Mouse (Mus musculus) spleen, embryonic (tissue): Measurements from ENCODE around the gene Rassf6.

ENCODE experiments used
- CTCF ChIA-PET: fragments of 350-600 bp; sonication (Branson Sonifier 250); formaldehyde crosslinking; loops from one replicate; lab custom pipeline; 2022; lab: Charles Lee

The Rassf6 gene

DNA sequence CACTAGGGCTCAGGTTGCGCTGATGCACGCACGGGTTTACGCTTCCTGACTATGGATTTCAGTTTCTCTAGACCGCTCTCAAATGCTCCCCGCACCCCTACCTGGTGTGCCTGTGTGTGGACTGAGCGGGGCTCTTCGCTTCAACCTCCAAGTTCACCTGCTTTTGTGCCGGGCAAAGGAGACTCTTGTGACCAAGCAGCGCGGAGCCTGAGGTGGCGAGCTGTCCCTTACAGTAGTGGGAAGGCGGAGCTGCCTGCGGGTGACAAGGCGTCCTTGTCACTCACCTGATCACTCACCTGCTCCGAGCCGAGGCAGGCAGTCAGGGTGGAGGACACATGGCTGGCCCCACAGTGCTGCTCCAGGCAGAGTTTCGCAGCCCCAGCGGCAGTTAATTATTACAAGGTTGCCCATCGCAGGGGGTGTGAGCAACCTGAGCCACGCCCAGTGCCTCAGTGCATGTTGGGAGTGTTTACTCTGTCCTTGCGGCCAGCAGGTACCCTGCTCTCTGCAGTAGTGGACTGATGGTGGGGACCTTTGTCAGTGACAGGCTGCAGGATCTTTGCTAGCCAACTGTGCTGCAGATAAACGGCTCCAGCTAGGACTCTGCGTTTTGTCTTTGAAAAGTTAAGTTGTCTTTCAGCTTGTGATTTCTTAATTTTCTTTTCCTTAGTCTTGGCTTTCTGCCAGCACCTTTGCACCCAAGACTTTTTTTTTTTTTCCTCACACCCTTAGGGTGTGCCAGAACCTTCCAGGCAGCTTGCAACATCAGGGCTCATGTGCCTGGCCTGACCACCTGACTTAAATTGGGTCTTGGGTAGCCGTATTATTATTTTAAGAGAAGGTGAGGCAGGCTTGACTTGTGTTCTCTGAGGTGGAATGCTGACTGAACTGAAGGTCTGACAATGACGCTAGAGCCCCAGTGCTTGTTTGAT is at the start of gene Rassf6:
TSS of gene Rassf6 (minus strand) at position 372 of the 932 bp plus-strand sequence.
- CTCF ChIA-PET, result interaction anchor here (0.6 to 1.4 kb wide), 2 partner anchors 32 to 39 kb away, joined by 3 to 4 read pairs; no protein-coding TSS in a partner anchor

DNA sequence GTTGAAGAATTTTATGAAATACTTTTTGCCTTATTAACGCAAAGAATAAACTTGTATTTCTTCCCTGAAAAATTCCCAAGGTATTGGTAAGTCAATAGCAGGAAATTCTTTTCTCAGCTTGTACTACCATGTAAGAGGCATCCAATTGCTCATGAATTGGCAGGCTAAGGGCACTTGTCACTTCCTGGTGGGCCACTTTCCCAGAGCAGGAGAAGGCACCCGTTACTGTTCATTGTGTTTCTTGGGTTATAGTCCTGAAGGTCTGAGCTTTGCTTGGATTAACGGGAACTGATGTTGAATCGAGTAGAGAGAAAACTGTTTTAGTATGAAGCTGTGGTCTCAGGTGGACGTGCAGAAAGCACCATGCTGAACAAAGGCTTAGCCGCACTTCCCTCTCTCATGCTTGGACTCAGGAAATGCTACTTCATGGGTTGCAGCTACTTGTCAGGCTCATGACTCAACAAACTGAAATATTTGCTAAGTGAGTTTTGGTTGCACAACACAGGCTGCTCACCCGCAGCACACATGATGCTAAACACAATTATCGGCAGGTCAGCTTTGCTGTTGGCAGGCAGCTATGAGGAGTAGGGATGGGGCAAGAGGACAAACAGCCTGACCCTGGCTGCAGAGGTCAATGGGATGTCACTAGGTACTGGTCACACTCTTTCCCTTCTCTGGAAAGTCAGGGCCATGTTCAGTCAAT is 49.1 kb upstream of the Rassf6 start:
- CTCF ChIA-PET, result no interaction called here

DNA sequence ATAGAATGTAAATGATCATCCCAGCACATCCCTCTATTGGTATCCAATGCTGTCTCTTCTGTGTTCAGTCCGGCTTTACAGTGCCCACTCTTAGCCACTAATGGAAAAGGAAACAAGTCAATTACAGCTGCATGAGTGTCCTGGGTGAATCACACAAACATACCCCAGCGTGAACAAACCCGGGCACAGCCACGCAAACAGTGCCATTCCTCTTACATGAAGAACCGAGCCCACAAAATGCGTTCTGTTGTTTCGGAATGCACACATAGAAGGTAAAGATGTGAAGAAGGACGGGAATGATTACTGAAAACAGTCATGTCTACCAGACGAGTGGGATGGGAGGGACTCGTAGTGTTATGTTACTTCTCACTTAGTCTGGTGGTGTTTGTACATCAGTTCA is 47.5 kb upstream of the Rassf6 start:
- CTCF ChIA-PET, result no interaction called here

DNA sequence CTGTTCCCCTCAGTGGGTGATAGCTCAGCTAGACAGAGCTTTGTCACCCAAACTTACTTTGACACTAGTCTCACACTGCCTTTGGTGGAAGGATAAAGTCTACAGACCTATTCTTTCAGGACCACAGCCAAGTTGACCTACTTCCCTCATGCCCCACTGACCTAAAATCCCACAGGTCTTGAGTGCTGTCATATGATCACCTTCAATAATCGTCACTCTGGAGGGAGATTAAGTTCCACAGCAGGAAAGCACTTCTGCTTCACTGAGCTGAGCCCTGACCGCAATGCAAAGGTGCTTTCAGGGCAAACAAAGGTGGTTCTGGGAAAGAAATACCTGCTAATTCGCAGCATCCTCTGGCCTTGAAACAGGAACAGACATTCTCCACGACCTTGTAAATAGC is 44.5 kb upstream of the Rassf6 start:
- CTCF ChIA-PET, result interaction anchor here (0.6 kb wide), 1 partner anchor 218 kb away, joined by 5 read pairs; no protein-coding TSS in a partner anchor

DNA sequence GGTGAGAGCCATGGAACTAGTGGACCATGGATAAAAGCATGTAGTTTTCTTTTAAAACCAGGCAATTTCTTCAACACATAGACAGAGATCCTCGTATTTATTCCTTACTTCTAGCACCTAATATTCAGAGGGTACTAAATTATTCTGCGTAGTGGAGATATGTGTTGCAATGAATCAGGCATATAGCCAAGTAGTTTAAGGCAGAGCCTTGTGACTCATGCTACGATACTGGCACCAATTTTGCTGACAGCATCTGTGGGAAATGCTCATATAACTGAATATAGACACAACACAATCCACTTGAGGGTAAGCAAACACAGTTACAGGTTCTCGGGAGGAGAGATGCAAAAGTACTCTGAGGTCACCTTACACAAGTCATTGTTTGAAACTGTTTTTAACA is 41.4 kb upstream of the Rassf6 start:
- CTCF ChIA-PET, result no interaction called here

DNA sequence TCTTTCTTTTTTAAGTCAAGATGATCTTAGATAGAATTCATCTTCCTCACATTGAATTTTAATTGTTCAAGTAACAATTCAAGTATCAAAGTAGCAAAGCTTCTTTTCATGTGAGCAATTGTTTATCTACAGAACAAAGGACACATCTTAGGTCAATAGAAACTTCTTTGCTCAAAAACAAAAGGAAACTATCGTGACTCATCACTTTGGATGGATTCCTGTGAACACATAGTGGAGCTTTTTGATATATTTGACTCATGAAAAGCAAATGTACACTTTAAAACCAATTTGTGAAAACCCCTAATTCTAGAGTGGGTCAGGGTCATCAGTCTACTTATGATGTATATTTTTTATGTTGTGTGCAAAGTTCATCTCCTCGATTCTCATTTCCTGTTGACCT is 37.1 kb upstream of the Rassf6 start:
- CTCF ChIA-PET, result no interaction called here

DNA sequence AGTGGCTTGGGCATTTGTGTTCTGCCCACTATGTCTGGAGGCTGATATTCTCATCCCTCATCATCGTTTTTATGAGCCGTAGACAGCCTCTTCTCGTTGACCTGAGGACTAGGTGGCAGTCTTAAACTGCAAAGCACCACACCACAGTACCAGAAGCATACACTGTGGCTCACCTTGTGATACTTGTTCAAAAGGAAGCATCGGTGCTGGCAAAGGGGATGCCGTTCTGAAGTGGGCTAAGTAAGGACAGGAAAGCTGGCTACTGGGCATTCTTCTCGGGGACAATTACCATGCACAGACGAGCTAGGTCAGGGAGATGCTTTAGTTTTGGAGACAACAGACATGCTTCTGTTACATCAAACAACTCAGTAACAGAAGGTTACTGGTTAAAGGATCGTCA is 21.4 kb upstream of the Rassf6 start:
- CTCF ChIA-PET, result no interaction called here

DNA sequence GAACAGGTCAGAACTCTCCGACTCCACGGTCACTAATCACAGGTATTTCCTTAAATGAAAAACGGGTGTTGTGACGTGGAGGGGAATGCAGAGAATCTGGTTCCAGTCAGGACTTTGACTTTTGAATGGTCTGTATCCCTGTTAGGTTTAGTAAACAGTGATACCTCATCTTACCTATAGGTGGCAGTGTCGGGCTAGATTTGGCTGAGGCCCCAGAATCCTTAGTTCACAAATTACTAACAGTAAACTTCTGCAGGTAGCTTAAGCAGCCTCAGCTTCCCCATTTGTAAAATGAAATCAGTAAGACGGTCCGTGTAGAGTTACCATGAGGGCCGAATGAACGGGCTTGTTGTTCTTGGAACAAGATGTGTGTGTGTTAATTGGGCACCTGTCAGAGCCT is 21.0 kb upstream of the Rassf6 start:
- CTCF ChIA-PET, result interaction anchor here (1.1 kb wide), 1 partner anchor 245 kb away, joined by 4 read pairs; no protein-coding TSS in a partner anchor

DNA sequence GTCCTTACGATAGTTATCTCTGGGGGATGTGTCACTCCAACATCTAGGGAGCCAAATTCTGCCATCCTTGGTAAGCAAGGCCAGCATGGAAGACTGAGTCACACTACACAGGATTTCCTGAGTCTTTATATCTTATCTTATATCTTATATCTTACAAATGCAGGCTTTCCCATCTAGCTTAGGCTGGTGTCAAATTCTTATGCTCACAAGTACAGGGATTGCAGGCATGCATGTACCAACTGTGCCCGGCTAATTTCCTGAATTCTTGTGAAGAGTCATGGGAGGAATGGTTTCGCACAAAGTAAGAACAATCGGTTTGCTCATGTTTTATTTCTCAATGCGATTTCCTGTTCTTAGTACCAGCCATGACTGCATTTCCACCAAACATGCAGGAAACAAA is 20.0 kb upstream of the Rassf6 start:
- CTCF ChIA-PET, result interaction anchor here (0.8 to 1.1 kb wide), 2 partner anchors 59 to 246 kb away, joined by 3 to 4 read pairs; no protein-coding TSS in a partner anchor

DNA sequence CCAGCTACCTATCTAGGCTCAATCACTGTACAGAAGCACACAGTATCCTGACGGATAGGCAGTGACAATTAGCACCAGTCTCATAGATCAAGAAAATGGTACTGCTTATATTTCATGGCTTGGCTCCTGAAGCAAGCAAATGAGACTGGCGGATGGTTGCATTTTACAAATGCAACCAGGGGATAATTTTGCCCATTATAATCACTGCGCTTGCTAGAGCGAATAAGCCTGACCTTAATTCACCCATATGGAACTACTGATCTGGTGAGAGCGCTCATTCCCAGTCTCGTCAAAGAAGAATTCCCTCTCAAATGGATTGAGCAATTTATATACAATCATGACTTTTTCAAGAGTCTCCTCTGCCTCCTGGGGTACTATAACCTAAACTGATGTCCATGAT is 16.2 kb upstream of the Rassf6 start:
- CTCF ChIA-PET, result no interaction called here

DNA sequence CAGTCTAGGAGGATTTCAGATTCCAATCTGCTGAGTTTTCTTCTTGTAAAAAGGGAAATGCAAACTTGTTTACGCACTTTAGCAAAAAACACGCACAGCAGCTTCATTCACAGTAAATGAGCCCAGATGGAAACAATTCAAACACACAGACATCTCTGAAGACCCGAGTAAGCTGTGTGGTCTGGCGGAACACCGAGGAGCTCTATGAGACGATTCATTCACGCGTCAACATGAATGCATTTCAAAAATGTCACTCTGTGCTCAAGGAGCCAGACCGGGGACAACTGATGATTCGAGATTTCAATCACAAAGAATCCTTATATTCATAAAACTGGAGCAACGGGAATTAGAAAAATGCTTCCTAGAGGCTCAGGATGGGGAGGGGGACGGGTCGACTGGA is 15.4 kb upstream of the Rassf6 start:
- CTCF ChIA-PET, result no interaction called here

DNA sequence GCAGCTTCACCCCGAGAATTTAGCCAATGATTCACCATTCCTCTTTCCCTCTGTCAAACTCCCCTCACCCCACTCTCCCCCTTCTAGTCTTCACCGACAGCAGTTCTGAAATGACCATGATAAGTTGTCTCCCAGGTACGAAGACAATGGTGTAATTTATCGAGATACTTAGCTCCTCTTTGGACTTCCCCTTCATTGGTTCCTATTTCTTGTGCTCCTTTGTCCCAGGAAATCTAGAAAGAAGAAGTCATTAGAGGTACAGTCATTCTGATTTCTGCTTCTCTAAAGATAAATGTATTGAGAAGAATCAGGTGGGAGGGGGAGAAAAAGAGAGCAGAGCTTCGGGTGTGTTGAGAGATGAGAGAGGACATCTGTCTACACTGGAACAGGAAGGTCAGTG is 14.3 kb upstream of the Rassf6 start:
- CTCF ChIA-PET, result no interaction called here

DNA sequence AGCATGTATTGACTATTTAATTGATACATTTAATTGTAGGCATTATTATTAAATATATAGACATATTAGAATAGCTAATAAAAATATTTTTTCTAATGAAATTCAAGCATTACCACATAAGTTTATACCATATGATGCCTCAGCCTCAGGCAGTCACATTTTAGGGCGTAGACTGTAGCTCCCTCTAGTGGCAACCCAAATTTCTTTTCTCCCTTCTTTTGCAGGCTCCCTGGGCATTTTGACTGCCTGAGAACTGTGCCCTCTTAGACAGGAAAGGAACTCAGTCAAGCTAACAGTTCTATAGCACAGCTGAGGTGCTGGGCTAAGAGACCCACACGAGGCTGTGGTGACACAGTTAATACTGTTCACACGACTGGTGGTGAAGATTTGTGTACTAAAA is 12.3 kb upstream of the Rassf6 start:
- CTCF ChIA-PET, result interaction anchor here (0.5 to 1.6 kb wide), 4 partner anchors 12 to 686 kb away, joined by 3 to 13 read pairs (median 4); no protein-coding TSS in a partner anchor

DNA sequence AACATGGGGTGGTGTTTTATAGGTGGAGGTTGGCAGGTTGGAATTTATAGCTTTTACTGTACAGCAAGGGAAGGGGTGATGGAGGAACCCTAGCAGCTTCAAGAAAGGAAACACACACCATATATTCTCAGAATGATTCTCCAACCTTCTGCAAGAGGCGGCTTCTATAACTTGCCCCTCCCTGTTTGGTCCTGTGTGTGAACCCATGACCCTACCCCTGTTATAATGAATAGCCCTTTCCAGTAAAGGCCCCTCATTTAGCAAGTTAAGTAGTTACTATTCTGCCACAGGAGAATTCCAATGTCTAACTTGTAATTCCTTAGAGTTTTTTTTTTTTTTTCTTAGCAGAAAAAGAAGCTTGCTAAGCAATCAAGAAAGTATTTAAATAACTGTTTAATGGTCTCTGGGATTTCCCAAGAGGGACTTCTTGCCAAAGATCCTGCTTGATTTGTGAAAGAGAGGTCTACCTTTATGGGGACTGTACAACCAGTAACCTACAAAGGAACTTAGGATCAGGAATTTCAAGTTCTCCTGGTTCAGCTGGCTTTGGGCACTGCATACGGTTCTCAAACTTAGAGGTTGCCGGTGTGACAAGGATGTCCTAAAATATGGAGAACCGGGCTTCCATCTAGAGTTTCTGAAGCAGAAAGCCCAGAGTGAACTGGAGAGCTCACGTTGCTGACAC is 10.2 kb upstream of the Rassf6 start:
- CTCF ChIA-PET, result interaction anchor here (0.6 kb wide), 2 partner anchors 22 to 280 kb away, joined by 3 read pairs; partner anchors contain the start of gene Mthfd2l

DNA sequence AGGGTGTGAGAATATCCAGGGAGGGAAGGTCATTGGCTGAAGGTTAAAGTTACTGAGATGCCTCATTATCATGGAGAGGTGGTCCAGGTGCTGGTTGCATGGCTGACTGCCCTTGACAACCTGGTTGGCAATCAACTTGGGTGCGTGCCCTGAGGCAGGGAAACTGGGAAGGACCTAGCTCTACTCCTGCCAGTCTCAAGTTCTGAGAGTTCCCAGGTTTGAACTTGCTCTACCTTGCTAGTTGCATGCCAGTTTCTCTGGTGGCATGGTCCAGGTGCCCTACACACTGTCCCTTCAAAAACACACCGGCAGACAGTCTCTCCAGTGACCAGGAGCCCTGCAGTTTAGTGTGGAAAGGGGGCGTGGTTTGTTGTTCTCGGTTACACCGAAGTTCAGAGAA is 7.0 kb upstream of the Rassf6 start:
- CTCF ChIA-PET, result no interaction called here

DNA sequence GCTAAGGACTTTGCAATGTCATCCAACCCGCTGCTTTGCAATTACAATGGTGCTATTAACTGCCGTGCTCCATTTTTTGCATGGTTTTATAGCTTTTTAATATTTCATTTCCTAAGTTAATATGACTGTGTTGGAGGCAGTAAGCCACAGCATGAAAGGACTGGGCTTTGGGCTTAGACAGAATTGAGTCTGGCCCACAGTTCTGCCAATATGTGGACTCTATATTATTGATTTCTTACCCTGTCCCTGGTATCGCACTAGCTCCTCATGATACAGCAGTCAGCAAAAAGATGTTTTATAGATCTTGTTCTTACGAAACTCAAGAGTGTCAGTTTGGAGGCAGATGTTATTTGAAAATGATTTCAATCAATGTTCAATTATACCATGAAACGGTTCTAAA is 5.9 kb upstream of the Rassf6 start:
- CTCF ChIA-PET, result no interaction called here

DNA sequence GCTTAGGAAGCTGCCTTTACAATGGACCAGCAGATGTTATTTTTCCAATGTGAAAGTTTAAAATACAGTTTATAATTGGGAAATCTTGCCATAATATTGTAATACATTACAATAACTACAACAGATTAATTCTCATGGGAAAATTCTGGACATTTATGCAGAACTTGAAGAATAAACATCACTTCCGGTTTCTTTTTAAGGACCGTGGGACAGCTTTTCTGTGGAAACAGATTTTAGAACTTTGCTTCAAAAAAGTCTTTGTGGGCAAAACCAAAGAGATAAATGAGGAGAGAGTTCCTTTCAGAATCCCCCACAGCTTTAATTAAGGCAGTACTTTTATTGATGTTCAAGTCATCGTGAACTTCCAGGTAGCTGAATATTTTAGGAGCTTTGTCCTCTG is 5.1 kb upstream of the Rassf6 start:
- CTCF ChIA-PET, result no interaction called here

DNA sequence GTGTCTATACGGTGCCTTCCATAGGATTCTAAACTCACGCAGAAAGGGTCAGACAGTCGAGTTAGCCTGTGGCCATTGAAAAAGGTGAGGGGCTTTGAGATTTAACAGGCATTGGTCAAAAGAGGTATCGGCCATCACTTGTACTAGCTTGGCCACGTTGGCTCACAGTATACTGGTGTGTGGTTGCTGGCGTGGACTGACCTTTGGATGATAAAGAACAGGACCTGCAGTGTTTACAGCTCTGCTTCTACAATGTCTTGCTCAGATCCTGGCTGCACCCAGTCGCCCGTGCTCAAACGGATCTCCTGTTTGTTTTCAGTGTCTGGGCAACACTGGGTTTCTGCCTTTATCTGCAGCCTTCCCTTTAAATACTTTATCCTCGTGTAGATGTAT is 757 bp upstream of the Rassf6 start:
- CTCF ChIA-PET, result interaction anchor here (1.4 kb wide), 1 partner anchor 39 kb away, joined by 4 read pairs; no protein-coding TSS in a partner anchor

DNA sequence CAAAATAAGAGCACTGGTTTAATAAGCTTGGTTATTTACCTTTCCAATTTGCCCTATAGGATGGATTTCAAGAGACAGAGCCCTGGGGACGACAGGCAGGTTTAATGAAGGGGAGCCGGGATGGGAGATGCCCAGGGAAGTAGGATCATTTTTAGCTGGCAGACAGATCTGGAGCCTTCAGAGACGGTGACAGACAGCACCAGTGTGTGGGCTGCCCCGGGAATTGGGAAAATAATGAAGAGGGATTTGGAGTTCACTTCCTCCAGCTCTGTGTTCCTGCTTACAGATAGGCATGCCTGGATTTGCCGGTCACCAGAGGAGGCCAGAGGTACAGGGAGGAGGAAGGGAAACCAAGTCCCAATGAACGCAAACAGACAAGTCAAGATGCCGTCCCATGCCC is 5.6 kb downstream of the Rassf6 start:
- CTCF ChIA-PET, result no interaction called here

DNA sequence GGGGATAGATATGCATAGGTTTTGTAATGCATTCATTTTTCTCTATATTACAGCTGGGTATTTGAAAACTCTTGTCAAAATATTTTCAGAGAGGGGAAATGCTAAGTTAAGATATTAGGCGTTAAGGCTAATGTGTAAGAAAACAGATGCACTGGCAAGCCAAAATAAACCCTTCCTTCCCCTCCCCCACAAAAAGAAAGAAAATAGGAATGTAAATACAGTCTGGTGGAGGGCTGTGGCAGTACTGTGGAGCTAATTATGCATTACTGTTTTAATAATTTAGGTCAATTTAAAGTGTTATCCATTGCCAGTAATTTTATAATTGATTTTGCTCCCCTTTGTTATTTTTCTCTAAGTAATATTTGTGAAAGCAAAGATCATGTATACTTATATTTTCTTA is 11.9 kb downstream of the Rassf6 start:
- CTCF ChIA-PET, result interaction anchor here (0.7 kb wide), 1 partner anchor 22 kb away, joined by 3 read pairs; no protein-coding TSS in a partner anchor

DNA sequence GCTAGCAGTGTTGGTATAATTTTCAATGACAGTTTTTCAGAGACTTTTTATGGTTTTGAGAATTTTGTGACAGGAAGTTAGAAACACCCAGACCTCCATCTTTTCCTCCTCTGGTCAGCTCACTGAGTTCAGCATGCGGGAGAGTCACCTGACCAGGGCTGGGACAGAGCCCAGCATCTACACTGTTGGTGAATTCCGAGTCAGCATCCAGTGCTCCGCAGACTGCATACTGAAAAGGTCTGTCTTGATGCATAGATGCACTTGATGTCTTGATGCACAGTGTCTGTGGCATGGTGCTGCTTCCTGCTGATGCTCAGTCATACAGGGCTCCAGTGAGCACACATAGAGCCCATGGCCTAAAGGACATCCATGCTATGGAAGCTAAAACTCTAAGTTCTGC is 12.4 kb downstream of the Rassf6 start:
- CTCF ChIA-PET, result no interaction called here

DNA sequence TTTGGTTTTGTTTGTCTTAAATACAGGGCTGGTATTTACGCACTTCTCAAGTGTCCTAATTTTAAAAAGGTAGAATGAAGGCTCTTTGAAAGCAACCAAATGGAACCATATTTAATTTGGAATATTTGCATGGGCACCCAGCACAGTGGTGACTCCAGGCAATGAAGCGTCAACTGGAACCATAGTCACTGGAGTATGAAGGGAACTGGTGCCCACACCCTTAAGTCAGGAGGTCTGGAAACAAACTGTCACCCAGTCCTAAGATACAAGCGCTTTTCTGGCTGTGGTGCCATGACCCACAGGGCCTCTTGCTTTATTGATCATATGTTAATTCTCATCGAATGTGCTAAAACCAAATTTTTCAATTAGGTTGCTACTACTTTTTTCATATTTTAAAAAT is 13.0 kb downstream of the Rassf6 start:
- CTCF ChIA-PET, result no interaction called here
